Mouse (Mus musculus) pancreas, adult 10 weeks (tissue): Measurements from ENCODE around the gene Gm8005. TPM values are rescaled to one million over a fixed set of nuclear protein-coding genes. Genes with fewer than 3 reads are reported as not detected.

Experiments used
- polyA plus RNA-seq: library from polyadenylated mRNA; stranded (reverse); fragments of 350-450 nt; fragmentation: Illumina TruSeq; extraction: RNeasy Lipid Tissue Mini Kit (QIAGEN cat#74804); gene quantifications from one replicate; pipeline ENCODE4 v1.2.3, GENCODE M21; 2015; ENCODE audit warnings: low read depth, low replicate concordance; ENCODE audit not compliant: insufficient read depth

The Gm8005 gene
- not detected for polyA plus RNA-seq

GRCm38 (mm10) chr14:42439573-42439972 is at the start of gene Gm8005:
Gm8005 (minus strand) TSS chr14:42439673.

GRCm38 (mm10) chr14:42463581-42463980 is 24.1 kb upstream of the Gm8005 start, which contains the start of gene Gm8011:
Gm8011 (plus strand) TSS chr14:42463881.

Other genes with a start within 250 kb of the Gm8005 start
- not detected for gene Gm3573, start 248.9 kb downstream of the Gm8005 start, polyA plus RNA-seq
- gene Gm17026, start 179.6 kb downstream of the Gm8005 start, polyA plus RNA-seq, result not detected
- gene Gm9611, start 142.3 kb downstream of the Gm8005 start, polyA plus RNA-seq, result not detected
- not detected for gene Gm7995, start 129.5 kb downstream of the Gm8005 start, polyA plus RNA-seq
- not detected for gene Gm8011, start 24.2 kb upstream of the Gm8005 start, polyA plus RNA-seq
- not detected for gene Gm8020, start 62.7 kb upstream of the Gm8005 start, polyA plus RNA-seq
- not detected for gene Gm8024, start 84.6 kb upstream of the Gm8005 start, polyA plus RNA-seq
- gene Gm17124, start 160.2 kb upstream of the Gm8005 start, polyA plus RNA-seq, result not detected
- gene Gm3633, start 202.2 kb upstream of the Gm8005 start, polyA plus RNA-seq, result not detected
- not detected for gene Gm10378, start 216.3 kb upstream of the Gm8005 start, polyA plus RNA-seq